Mouse (Mus musculus) lung, adult 2 months (tissue): Measurements from ENCODE around the gene Scube1.

ENCODE experiments used
- CTCF ChIP-seq: fragments of 200-500 bp; IDR thresholded peaks from 2 replicates; pipeline ENCODE4 v1.5.1; 2011; ENCODE audit warnings: mild to moderate bottlenecking, low read length, control low read depth; ENCODE audit not compliant: insufficient read depth
- POLR2A ChIP-seq: fragments of 200-500 bp; IDR thresholded peaks from 2 replicates; pipeline ENCODE4 v1.6.1; 2011; ENCODE audit warnings: low read depth, mild to moderate bottlenecking, control low read depth, low read length, borderline replicate concordance; ENCODE audit errors: extremely low read depth

GRCm38 (mm10) chr15:83756742-83757141, 31.9 kb upstream of the Scube1 start:
- TF ChIP-seq CTCF (peak; percentile 87), POLR2A (no peak)
